Comparison of ENCODE assay signal across 10 mouse cellular contexts in genomic region chr13:94059373-94059772, GRCm38 (mm10). TPM values are rescaled to one million over a fixed set of nuclear protein-coding genes. Genes with fewer than 3 reads are reported as not detected.
DNase-seq lines count a peak whose midpoint lies in the region; ATAC-seq lines count a peak whose summit lies in the region.
"Had no signal": no experiment of that assay in that cellular context is flagged by ENCODE, and none has a peak within 500 bp of the region (broad histone marks: within the 10 kb centered on the region; RNA-seq: fewer than 3 reads in every experiment).

No protein-coding gene starts in this region.

- H3K36me3 ChIP-seq in heart, embryonic 14.5 days (ENCODE audit: control insufficient read depth, insufficient read depth, low read length): no peaks in the 10 kb centered on the region
- H3K36me3 ChIP-seq in lung, embryonic 15.5 days: no peaks in the 10 kb centered on the region
- H3K36me3 ChIP-seq in embryonic facial prominence, embryonic 10.5 days (replicated peaks): peaks cover 5% of the 10 kb centered on the region; the same call in 1 of the 2 replicates
- no peaks in the 10 kb centered on the region for H3K36me3 ChIP-seq in limb, embryonic 11.5 days (ENCODE audit: control insufficient read depth, insufficient read depth, low read length)

- peaks cover 11 to 31% of the 10 kb centered on the region in 2 experiments for H3K4me1 ChIP-seq in heart, embryonic 14.5 days (ENCODE audit: control insufficient read depth in 2 of 2, insufficient read depth in 2 of 2, low read length in 2 of 2)
- peaks cover 45% of the 10 kb centered on the region for H3K4me1 ChIP-seq in lung, embryonic 15.5 days
- H3K4me1 ChIP-seq in embryonic facial prominence, embryonic 10.5 days: peaks cover 81% of the 10 kb centered on the region
- peaks cover 30% of the 10 kb centered on the region for H3K4me1 ChIP-seq in limb, embryonic 11.5 days (ENCODE audit: control insufficient read depth, insufficient read depth, low read length)

- H3K9ac ChIP-seq in heart, embryonic 14.5 days (ENCODE audit: low read length): no peak overlapping the region
- H3K9ac ChIP-seq in lung, embryonic 15.5 days: no peak overlapping the region
- H3K9ac ChIP-seq in limb, embryonic 11.5 days (ENCODE audit: low read length): no peak overlapping the region

- no peak for DNase-seq in heart, postnatal 36 days
- DNase-seq in lung, postnatal 14 days: no peak
- DNase-seq in embryonic facial prominence, embryonic 10.5 days (ENCODE audit: low spot score): no peak
- DNase-seq in limb, embryonic 11.5 days (ENCODE audit: low spot score): no peak
- no peak for DNase-seq in left cerebral cortex, postnatal 25 days (ENCODE audit: low spot score in 2 of 2)
- DNase-seq: cerebellum, adult 9-11 months had no signal

- no peaks in the 10 kb centered on the region for H3K9me3 ChIP-seq in heart, embryonic 14.5 days (ENCODE audit: control insufficient read depth, low read length)
- H3K9me3 ChIP-seq in lung, embryonic 15.5 days: no peaks in the 10 kb centered on the region
- no peaks in the 10 kb centered on the region for H3K9me3 ChIP-seq in embryonic facial prominence, embryonic 10.5 days
- H3K9me3 ChIP-seq in limb, embryonic 11.5 days (ENCODE audit: control insufficient read depth, low read length): no peaks in the 10 kb centered on the region

- H3K4me3 ChIP-seq in heart, embryonic 14.5 days (ENCODE audit: control insufficient read depth in 1 of 2, insufficient read depth in 1 of 2, low read depth in 1 of 2, low read length in 2 of 2): peak overlapping the region in 1 of 2 experiments; percentile 89; a peak in 1 of 4 replicates
- H3K4me3 ChIP-seq in lung, embryonic 15.5 days: peak overlapping the region; percentile 95; the same call in 1 of the 2 replicates
- H3K4me3 ChIP-seq in embryonic facial prominence, embryonic 10.5 days: peak overlapping the region; percentile 91
- no peak overlapping the region for H3K4me3 ChIP-seq in limb, embryonic 11.5 days (ENCODE audit: low read depth, low read length)

- no peak for ATAC-seq in heart, embryonic 14.5 days (ENCODE audit: insufficient number of reproducible peaks, insufficient read depth, low FRiP score, low read depth)
- ATAC-seq in lung, embryonic 15.5 days (ENCODE audit: borderline replicate concordance, extremely low read depth, low FRiP score, low TSS enrichment): no peak
- no peak for ATAC-seq in limb, embryonic 11.5 days (ENCODE audit: insufficient number of reproducible peaks, low FRiP score, low TSS enrichment, low read depth)
- no peak for ATAC-seq in megakaryocyte, adult 5-6 weeks (ENCODE audit: poor library complexity, severe bottlenecking)

- peak overlapping the region; percentile 96 for H3K4me2 ChIP-seq in heart, embryonic 14.5 days (ENCODE audit: low read length)
- H3K4me2 ChIP-seq in lung, embryonic 15.5 days: peak overlapping the region; percentile 93
- peak overlapping the region; percentile 68; the same call in 1 of the 2 replicates for H3K4me2 ChIP-seq in limb, embryonic 11.5 days (ENCODE audit: low read depth, severe bottlenecking)

- 93% methylated on average over 4 of the region's 4 CpGs for WGBS in heart, embryonic 14.5 days
- 91% methylated on average over 4 of the region's 4 CpGs for WGBS in lung, embryonic 15.5 days
- WGBS in embryonic facial prominence, embryonic 10.5 days: 84% methylated on average over 4 of the region's 4 CpGs
- WGBS in limb, embryonic 11.5 days: 89% methylated on average over 4 of the region's 4 CpGs

- intact Hi-C loops in heart, postnatal 36 days (cut with DNase I): loop anchor here (2.0 to 5.0 kb wide), 2 partner anchors 117 to 205 kb away; no protein-coding TSS in a partner anchor
- intact Hi-C loops in left cerebral cortex, postnatal 25 days (cut with DNase I): loop anchor here (5.0 kb wide), 1 partner anchor 207 kb away; no protein-coding TSS in a partner anchor

- no peak overlapping the region for H3K27ac ChIP-seq in heart, embryonic 14.5 days (replicated peaks in 1 of 2; ENCODE audit: control insufficient read depth in 1 of 2, insufficient read depth in 1 of 2, low read depth in 2 of 2, low read length in 2 of 2)
- no peak overlapping the region for H3K27ac ChIP-seq in lung, embryonic 15.5 days
- H3K27ac ChIP-seq in embryonic facial prominence, embryonic 10.5 days (replicated peaks): no peak overlapping the region
- H3K27ac ChIP-seq in limb, embryonic 11.5 days (replicated peaks; ENCODE audit: low read depth, low read length): no peak overlapping the region

- no peaks in the 10 kb centered on the region for H3K27me3 ChIP-seq in heart, embryonic 14.5 days (ENCODE audit: control insufficient read depth, insufficient read depth, low read length)
- H3K27me3 ChIP-seq in lung, embryonic 15.5 days: no peaks in the 10 kb centered on the region
- peaks cover 33% of the 10 kb centered on the region for H3K27me3 ChIP-seq in embryonic facial prominence, embryonic 10.5 days (replicated peaks; ENCODE audit: low read depth, poor library complexity, severe bottlenecking)
- H3K27me3 ChIP-seq in limb, embryonic 11.5 days (ENCODE audit: control insufficient read depth, insufficient read depth, low read length): no peaks in the 10 kb centered on the region
- H3K27me3 ChIP-seq: CH12.LX had no signal

RNA-seq across cellular contexts. Expression of gene Lhfpl2, which starts 1.8 kb away (rescaled TPM):
- polyA plus RNA-seq in heart, embryonic 14.5 days (2014; fragmentation: Nextera tagmentation; extraction: Ambion mirVana): 19.0 and 21.8 TPM in 2 replicates
- 1 to 10 TPM; 2.5 to 3.7 TPM for total RNA-seq in heart, postnatal 36 days (2021)
- polyA plus RNA-seq in lung, embryonic 15.5 days (2015; fragmentation: Nextera tagmentation; extraction: Ambion mirVana): 53.7 and 56.7 TPM in 2 replicates
- polyA plus RNA-seq in embryonic facial prominence, embryonic 10.5 days (2016; fragmentation: Nextera tagmentation; extraction: Ambion mirVana): 31.1 and 34.2 TPM in 2 replicates
- polyA plus RNA-seq in limb, embryonic 11.5 days (2014; fragmentation: Nextera tagmentation; extraction: Ambion mirVana): 37.4 and 40.8 TPM in 2 replicates
- 10 to 100 TPM; 13.2 to 18.7 TPM for total RNA-seq in left cerebral cortex, postnatal 25 days (2021)
- total RNA-seq in megakaryocyte, adult 5-6 weeks (2015): 2.4 and 2.7 TPM in 2 replicates
- 2.9 and 3.9 TPM in 2 replicates for total RNA-seq in megakaryocyte, adult 5-6 weeks (2017)
- total RNA-seq: CH12.LX had no signal
